Mouse (Mus musculus) adrenal gland (tissue): ENCODE measurements at regions not wholly inside any gene's neighbourhood (a gene's known extent, or its start where the extent isn't known, plus 50 kb on each side); places are given as distances from the start of the nearest gene placed in this dataset.

Source experiments
- intact Hi-C: fragments of 180-260 bp; cut with DNase I; formaldehyde crosslinking; loops from one replicate; pipeline ENCODE4 v1.15.1; 2025

DNA sequence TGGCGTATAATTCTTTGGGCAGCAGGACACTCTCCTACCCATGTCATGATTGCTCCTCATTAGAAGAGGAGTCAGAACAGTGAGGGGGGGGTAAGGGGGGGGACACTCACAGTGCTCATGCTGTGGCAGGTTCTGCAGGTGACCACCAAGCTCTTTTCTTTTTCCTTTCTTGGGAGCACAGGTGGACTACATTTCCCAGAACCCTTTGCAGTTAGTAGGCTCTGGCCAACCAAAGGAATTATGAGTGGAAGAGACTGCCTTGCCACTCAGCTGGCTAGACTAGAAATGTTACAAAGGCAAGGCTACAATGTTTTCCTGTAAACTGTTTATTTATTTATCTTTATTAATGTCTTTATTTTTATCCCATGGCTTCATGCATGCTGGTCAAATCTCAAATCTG, 53.6 kb upstream of the Ifnlr1 start:
- intact Hi-C loops: loop anchor here (1.0 kb wide), 1 partner anchor 8 kb away; no protein-coding TSS in a partner anchor

DNA sequence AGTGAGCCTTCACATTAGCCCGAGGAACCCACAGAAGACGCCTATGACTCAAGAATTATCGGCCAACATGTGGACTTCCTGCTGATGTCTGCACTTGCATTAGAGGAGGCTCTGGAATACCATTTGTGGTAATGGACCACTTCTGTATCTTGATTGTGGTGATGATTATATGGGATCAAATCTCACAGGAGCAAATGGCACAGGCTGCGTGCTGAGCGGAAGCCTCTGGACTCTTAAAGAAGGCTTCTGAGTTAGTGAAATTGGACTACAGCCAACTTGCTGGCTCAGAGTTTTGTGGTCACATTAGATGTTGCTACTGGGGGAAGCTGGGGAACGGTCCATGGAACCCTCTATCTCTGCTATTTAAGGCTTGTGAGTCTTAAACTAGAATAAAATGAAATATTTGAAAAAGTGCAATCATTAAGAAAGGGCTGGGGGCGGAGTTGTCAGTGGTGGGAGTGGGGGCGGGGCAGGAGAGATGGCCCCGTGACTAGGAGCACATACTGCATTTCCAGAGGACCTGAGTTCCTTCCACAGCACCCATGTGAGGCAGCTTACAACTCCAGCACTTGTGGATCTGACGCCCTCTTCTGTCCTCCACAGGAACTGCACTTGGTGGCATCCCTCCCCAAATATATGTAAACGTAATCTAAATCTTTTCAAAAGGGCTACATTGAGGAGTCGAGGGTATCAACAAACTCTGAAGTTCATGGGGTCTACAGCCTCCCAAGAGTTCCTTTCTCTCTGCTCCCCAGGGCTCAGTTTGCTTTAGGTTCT, 56.1 kb upstream of the Ifnlr1 start:
- intact Hi-C loops: no loop called here

DNA sequence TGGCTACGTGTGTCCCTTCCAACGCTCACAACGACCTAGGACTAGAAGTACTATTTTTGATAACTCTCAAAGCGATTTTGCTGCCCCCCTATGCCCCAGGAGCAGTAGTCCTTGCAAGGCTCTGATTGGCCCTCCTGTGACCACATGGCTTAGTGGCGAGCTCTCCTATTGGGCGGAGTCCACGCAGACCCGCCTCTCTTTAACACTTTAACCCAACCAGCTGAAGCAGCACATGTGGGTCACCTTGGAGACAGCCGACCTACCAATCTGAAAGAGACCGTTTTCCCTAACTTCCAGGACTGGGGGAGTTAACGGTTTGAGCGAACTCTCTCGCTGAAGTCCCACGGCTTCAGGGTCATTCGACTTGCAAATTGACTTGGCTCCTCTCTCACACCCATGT, 53.0 kb upstream of the Grhl3 start:
- intact Hi-C loops: no loop called here

DNA sequence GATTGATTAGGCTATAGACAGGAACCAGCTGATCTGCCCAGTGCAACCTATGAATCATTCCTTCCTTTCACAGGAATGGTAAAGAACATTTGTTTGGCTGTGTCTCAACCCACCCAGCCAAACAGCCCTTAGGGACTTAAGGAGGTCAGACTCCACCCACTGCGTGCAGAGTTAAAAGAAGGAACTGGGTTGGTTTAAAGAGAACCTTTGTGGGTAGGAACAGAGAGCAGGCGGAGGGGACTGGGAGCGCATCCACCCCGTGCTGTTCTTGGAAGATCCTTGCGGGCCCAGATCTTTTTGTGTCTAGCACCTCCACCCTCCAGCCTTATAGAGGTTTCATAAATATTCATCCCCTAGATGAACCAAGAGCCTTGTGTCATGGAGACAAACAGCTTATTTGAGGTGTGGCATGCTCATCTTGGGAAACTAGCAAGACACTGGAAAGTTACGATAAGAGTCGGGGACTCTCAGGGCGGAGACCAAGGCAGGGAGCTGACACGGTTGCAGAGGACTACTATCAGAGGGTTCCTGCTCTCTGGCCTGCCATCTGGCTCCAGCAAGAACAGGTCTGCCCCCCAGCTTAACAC, 49.8 kb upstream of the Grhl3 start:
- intact Hi-C loops: no loop called here
